Mouse (Mus musculus) small intestine, adult 2 months (tissue): ENCODE measurements around the gene Prkch. TPM values are rescaled to one million over a fixed set of nuclear protein-coding genes. Genes with fewer than 3 reads are reported as not detected.

Experiments used
- H3K27ac ChIP-seq: fragments of 200-500 bp; 2 replicates; pipeline ENCODE4 v1.5.1; 2012; ENCODE audit warnings: low read depth, low read length, control low read depth, inconsistent platforms; ENCODE audit not compliant: insufficient read depth
- H3K27me3 ChIP-seq: fragments of 200-500 bp; 2 replicates; pipeline ENCODE4 v1.6.1; 2012; ENCODE audit warnings: mild to moderate bottlenecking, moderate library complexity, low read length, inconsistent platforms; ENCODE audit not compliant: control insufficient read depth, insufficient read depth
- H3K36me3 ChIP-seq: fragments of 200-500 bp; 2 replicates; pipeline ENCODE4 v1.6.1; 2012; ENCODE audit warnings: mild to moderate bottlenecking, low read length, control low read depth, inconsistent platforms; ENCODE audit not compliant: control insufficient read depth, insufficient read depth
- H3K4me1 ChIP-seq: fragments of 200-500 bp; 2 replicates; pipeline ENCODE4 v1.6.1; 2012; ENCODE audit warnings: low read length, inconsistent platforms, mixed read lengths; ENCODE audit not compliant: control insufficient read depth, insufficient read depth, insufficient read length
- H3K4me3 ChIP-seq: fragments of 200-500 bp; 2 replicates; pipeline ENCODE4 v1.5.1; 2012; ENCODE audit warnings: low read depth, mild to moderate bottlenecking, control low read depth, inconsistent platforms, low read length, moderate library complexity
- CTCF ChIP-seq: fragments of 200-500 bp; IDR thresholded peaks from 2 replicates; pipeline ENCODE4 v1.5.1; 2012; ENCODE audit warnings: low read depth, mild to moderate bottlenecking, control low read depth, inconsistent platforms, low read length, moderate library complexity, mixed read lengths; ENCODE audit not compliant: insufficient replicate concordance, insufficient read length; ENCODE audit errors: extremely low read depth
- POLR2A ChIP-seq: fragments of 200-500 bp; IDR thresholded peaks from 2 replicates; pipeline ENCODE4 v1.6.1; 2012; ENCODE audit warnings: low read depth, mild to moderate bottlenecking, control low read depth, inconsistent platforms, low read length, moderate library complexity
- WGBS: fragments of 180-500 bp; shearing (Covaris S2); methylation state at CpG from one replicate; pipeline ENCODE4 v1.1.7; 2018; 5-methylcytosine and 5-hydroxymethylcytosine counted together
- polyA plus RNA-seq: library from polyadenylated mRNA; depleted of rRNA; stranded (reverse); fragments of >200 nt; gene quantifications from 2 replicates; pipeline ENCODE4 v1.2.3, GENCODE M21; 2012

Prkch gene
- polyA plus RNA-seq, 1 experiment: 3.2 TPM

DNA sequence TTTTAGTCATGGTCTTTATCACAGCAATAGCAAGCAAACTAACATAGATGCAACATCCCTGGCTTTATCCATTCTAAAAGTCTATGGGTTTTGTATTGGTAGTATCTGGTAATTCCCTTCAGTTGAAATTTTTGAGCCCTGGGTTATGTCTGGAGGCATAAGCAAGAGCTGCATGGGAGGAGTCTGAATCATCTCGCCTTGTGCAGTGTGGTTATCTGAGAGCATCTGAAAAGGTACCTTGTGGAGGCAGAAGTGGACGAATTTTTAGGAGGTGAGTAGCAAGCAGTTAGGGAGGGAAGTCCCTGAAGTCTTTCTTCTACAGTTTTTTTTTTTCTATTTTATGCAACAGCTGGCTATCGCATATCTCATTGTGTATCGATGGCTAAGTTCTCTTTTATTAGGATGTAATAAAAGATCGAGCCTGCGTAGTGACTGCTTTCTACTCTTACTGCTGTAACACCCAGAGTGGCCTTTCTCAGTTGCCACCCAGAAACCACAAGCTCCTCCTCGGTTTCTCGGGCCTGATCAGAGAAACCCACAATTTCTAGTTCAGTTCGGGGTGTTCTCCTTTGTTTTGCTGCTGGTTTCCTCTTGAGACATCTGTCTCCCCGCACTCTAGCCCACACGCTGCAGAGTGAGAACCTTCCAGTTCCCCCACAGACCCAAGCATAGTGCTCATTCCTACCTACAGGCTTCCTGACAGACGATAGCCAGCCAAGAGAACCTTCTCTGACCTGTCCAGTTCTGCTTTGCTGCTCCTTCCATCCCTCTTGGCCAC is 8.6 kb downstream of the Prkch start:
- Histone ChIP-seq H3K27me3 (no peaks in the 10 kb centered on the region), H3K27ac (peak overlapping the region; percentile 5), H3K4me3 (no peak overlapping the region), H3K36me3 (no peaks in the 10 kb centered on the region), H3K4me1 (no peaks in the 10 kb centered on the region)
- TF ChIP-seq POLR2A: no peak
- no peak for TF ChIP-seq CTCF
- 54% methylated on average over 12 of the region's 12 CpGs for WGBS

DNA sequence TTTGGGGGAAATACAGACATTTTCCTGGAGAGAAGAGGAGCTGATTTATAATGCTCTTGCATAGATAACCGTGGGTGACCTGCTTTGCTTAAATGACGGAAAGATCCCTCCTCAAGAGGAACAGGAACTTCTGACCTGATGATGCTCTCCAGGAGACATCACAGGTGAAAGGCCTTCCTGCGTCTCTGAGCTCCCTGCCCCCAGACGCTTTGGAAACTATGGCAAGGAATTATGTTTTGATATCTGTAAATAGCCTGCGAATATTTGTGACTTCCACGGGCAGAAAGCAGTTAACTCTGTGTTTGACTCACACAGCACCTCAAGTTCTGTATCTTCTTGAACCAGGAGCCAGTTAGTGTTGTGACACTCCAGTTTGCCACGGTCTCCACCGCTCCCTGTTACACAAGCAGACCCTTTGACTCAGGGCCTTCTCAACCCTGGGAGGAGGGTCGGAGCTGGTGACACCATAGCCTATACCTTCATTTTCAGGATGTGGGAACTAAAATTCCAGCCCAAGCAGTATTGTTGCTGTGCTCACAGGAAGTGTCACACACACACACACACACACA is 9.7 kb downstream of the Prkch start:
- Histone ChIP-seq H3K4me1 (no peaks in the 10 kb centered on the region), H3K27me3 (no peaks in the 10 kb centered on the region), H3K4me3 (no peak overlapping the region), H3K27ac (peak overlapping the region; percentile 5; the same call in 1 of the 2 replicates), H3K36me3 (no peaks in the 10 kb centered on the region)
- TF ChIP-seq CTCF: no peak
- TF ChIP-seq POLR2A: no peak
- 71% methylated on average over 9 of the region's 9 CpGs for WGBS

- Histone ChIP-seq H3K27me3 (no peaks in the 10 kb centered on the region), H3K27ac (no peak overlapping the region), H3K36me3 (no peaks in the 10 kb centered on the region), H3K4me3 (no peak overlapping the region), H3K4me1 (no peaks in the 10 kb centered on the region)
- TF ChIP-seq CTCF: no peak
- WGBS: 64% methylated on average over 8 of the region's 8 CpGs
Observed at GRCm38 (mm10) chr12:73595226-73595625, 10.6 kb downstream of the Prkch start.

- 62% methylated on average over 6 of the region's 6 CpGs for WGBS
- Histone ChIP-seq H3K27me3 (no peaks in the 10 kb centered on the region), H3K27ac (0 out of 2 replicates have a peak overlapping the region, but pooled peaks have one; percentile 41), H3K4me1 (no peaks in the 10 kb centered on the region), H3K4me3 (no peak overlapping the region), H3K36me3 (no peaks in the 10 kb centered on the region)
- TF ChIP-seq POLR2A: no peak
- no peak for TF ChIP-seq CTCF
Observed at GRCm38 (mm10) chr12:73598241-73598640, 13.6 kb downstream of the Prkch start.

DNA sequence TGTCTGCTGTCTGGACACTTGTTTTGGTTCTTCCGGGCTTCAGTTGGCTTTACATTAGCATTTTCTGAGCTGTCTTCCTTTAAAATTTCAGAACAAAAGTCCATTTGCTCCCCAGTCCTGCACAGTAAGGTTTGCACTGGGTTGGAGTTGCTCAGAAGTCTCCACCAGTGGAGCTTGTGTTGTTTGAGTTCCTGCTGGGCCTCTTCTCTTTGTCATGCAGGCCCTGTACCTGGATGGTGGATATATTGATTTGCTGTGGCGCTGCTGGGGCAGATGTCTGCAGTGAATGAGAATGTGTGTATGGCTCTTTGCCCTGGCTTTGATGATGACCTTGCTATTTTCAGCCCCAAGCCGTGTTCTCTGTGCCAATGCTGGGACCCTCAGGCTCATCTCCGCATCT is 15.9 kb downstream of the Prkch start:
- Histone ChIP-seq H3K4me1 (no peaks in the 10 kb centered on the region), H3K4me3 (no peak overlapping the region), H3K27ac (no peak overlapping the region), H3K36me3 (no peaks in the 10 kb centered on the region), H3K27me3 (no peaks in the 10 kb centered on the region)
- TF ChIP-seq POLR2A: no peak
- WGBS: 79% methylated on average over 4 of the region's 4 CpGs

DNA sequence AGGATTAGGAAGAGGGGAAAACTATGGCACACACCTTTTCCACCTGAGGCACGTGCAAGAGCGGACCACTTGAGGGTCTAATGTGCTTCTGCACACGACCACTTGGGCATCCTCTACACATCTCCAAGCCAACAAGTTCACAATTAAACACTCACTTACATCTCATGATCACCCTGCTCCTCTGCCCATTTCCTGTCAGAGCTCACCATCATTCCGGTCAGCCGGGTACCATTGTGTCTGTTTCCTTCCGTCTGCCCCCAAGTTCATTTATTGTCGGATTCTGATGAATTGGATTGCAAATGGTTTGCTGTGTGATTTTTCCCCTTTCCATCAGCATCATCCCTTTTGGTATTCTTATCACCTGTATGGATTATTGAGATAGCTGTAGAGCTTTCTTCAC is 18.4 kb downstream of the Prkch start:
- H3K4me1 ChIP-seq: no peaks in the 10 kb centered on the region
- WGBS: 83% methylated on average over 7 of the region's 7 CpGs
- H3K27me3 ChIP-seq: no peaks in the 10 kb centered on the region

GRCm38 (mm10) chr12:73603653-73604052 is 19.1 kb downstream of the Prkch start:
- no peaks in the 10 kb centered on the region for H3K4me1 ChIP-seq
- H3K27me3 ChIP-seq: no peaks in the 10 kb centered on the region
- no peaks in the 10 kb centered on the region for H3K36me3 ChIP-seq
- no peak overlapping the region for H3K4me3 ChIP-seq
- no peak for TF ChIP-seq CTCF
- 81% methylated on average over 6 of the region's 6 CpGs for WGBS
- no peak overlapping the region for H3K27ac ChIP-seq

More for the DNA sequence above, 18.4 kb downstream of the Prkch start:
- H3K27ac ChIP-seq: no peak overlapping the region
- no peaks in the 10 kb centered on the region for H3K36me3 ChIP-seq
- H3K4me3 ChIP-seq: no peak overlapping the region
- TF ChIP-seq POLR2A: no peak
- TF ChIP-seq CTCF: no peak

DNA sequence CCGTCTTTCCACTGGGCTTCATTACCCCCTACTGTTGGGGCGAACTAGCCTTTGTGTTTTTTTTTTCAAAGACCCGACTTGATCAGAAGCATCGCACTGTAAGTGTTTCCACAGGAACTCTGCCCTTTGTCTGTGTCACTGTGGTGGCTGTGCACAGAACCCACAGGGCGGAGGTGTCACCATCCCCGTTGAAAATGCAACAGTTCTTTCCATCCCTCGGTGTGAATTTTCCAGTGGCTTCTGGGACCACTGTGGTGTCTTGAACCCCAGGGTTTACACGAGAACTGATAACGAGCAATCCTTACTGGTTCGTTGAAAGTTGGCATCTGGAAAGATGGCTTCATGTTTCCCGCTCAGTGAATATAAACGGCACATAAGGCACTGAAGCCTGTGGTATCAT is 20.2 kb downstream of the Prkch start:
- WGBS: 65% methylated on average over 12 of the region's 12 CpGs
- TF ChIP-seq CTCF: no peak
- TF ChIP-seq POLR2A: no peak
- Histone ChIP-seq H3K27me3 (no peaks in the 10 kb centered on the region), H3K36me3 (no peaks in the 10 kb centered on the region), H3K27ac (peak overlapping the region; percentile 44; the same call in 1 of the 2 replicates), H3K4me1 (no peaks in the 10 kb centered on the region), H3K4me3 (no peak overlapping the region)
